Mouse (Mus musculus) MEL (cell line): ENCODE results near the gene Kcnn3.

ENCODE experiments used
- CTCF ChIP-seq, 3 experiments: IDR thresholded peaks in 2 of 3; conservative IDR thresholded peaks in 1 of 3; 2 replicates each; pipeline ENCODE4 v1.5.1; 2011 to 2012; ENCODE audit warnings: low read length in 3 of 3, low read depth in 2 of 3, mild to moderate bottlenecking in 2 of 3, improper control_type of control experiment in 1 of 3, inconsistent platforms in 1 of 3, mixed read lengths in 1 of 3, moderate library complexity in 1 of 3; ENCODE audit not compliant: control insufficient read depth in 1 of 3, insufficient read depth in 1 of 3, poor library complexity in 1 of 3, severe bottlenecking in 1 of 3
- EP300 ChIP-seq, 2 experiments: IDR thresholded peaks; 2 replicates each; pipeline ENCODE4 v1.6.1; 2011; ENCODE audit warnings: improper control_type of control experiment in 2 of 2, low read length in 2 of 2, low read depth in 1 of 2, mild to moderate bottlenecking in 1 of 2
- NRF1 ChIP-seq: IDR thresholded peaks from 2 replicates; pipeline ENCODE4 v1.6.1; 2014; ENCODE audit warnings: low read depth, mild to moderate bottlenecking, inconsistent platforms, low read length, improper control_type of control experiment, moderate library complexity; ENCODE audit not compliant: poor library complexity, insufficient read depth, severe bottlenecking
- USF2 ChIP-seq, 2 experiments: IDR thresholded peaks; 2 replicates each; pipeline ENCODE4 v1.6.1; 2011 to 2012; ENCODE audit warnings: improper control_type of control experiment in 2 of 2, low read length in 2 of 2, borderline replicate concordance in 1 of 2, inconsistent platforms in 1 of 2, low read depth in 1 of 2, mild to moderate bottlenecking in 1 of 2; ENCODE audit not compliant: insufficient read depth in 1 of 2

GRCm38 (mm10) chr3:89516321-89516720 lies 3.6 kb upstream of the Kcnn3 start:
- no peak for TF ChIP-seq NRF1
- TF ChIP-seq EP300 (IDR thresholded peaks at IDR 0.05; ENCODE audit: low read depth in 1 of 2, low read length in 2 of 2): no peak
- peak; percentile 61 to 66 (median 65) for TF ChIP-seq CTCF (IDR thresholded peaks at IDR 0.05 in 2 of 3, conservative IDR thresholded peaks at IDR 0.05 in 1 of 3; ENCODE audit: control insufficient read depth in 1 of 3, insufficient read depth in 1 of 3, low read depth in 2 of 3, low read length in 3 of 3, poor library complexity in 1 of 3, severe bottlenecking in 1 of 3)
- TF ChIP-seq USF2 (IDR thresholded peaks at IDR 0.05; ENCODE audit: borderline replicate concordance in 1 of 2, insufficient read depth in 1 of 2, low read depth in 1 of 2, low read length in 2 of 2): no peak
